Mouse (Mus musculus) hindbrain, embryonic 15.5 days (tissue): ENCODE measurements around the gene Nfic. TPM values are rescaled to one million over a fixed set of nuclear protein-coding genes. Genes with fewer than 3 reads are reported as not detected.

Experiments
- ATAC-seq: fragments of 200-750 bp; cut with Nextera tagmentation; 2 replicates; pipeline ENCODE4 v1.8.0; 2017; ENCODE audit warnings: low read depth, moderate number of reproducible peaks, moderate TSS enrichment; ENCODE audit not compliant: low FRiP score
- H3K27ac ChIP-seq: fragments of 300-500 bp; sonication (generic); replicated peaks from 2 replicates; pipeline ENCODE4 v1.5.1; 2015; ENCODE audit warnings: mild to moderate bottlenecking, inconsistent platforms
- H3K27me3 ChIP-seq: fragments of 300-500 bp; sonication (generic); 2 replicates; pipeline ENCODE4 v1.6.1; 2015; ENCODE audit warnings: control low read depth, inconsistent platforms
- H3K36me3 ChIP-seq: fragments of 300-500 bp; sonication (generic); 2 replicates; pipeline ENCODE4 v1.6.1; 2015; ENCODE audit warnings: control low read depth, inconsistent platforms
- H3K4me1 ChIP-seq: fragments of 300-500 bp; sonication (generic); replicated peaks from 2 replicates; pipeline ENCODE4 v1.6.1; 2015; ENCODE audit warnings: control low read depth, inconsistent platforms
- H3K4me2 ChIP-seq: fragments of 300-500 bp; sonication (generic); 2 replicates; pipeline ENCODE4 v1.6.1; 2015; ENCODE audit warnings: moderate library complexity, mild to moderate bottlenecking, inconsistent platforms
- H3K4me3 ChIP-seq: fragments of 300-500 bp; sonication (generic); 2 replicates; pipeline ENCODE4 v1.5.1; 2015; ENCODE audit warnings: mild to moderate bottlenecking, inconsistent platforms
- H3K9ac ChIP-seq: fragments of 300-500 bp; sonication (generic); 2 replicates; pipeline ENCODE4 v1.6.1; 2015; ENCODE audit warnings: inconsistent platforms
- H3K9me3 ChIP-seq: fragments of 300-500 bp; sonication (generic); 2 replicates; pipeline ENCODE4 v1.6.1; 2016; ENCODE audit warnings: control low read depth, inconsistent platforms
- WGBS: fragments of 180-500 bp; shearing (Covaris S2); methylation state at CpG from one replicate; pipeline ENCODE4 v1.1.7; 2015; 5-methylcytosine and 5-hydroxymethylcytosine counted together
- polyA plus RNA-seq: library from polyadenylated mRNA; unstranded; fragments of >200 nt; fragmentation: Nextera tagmentation; extraction: Ambion mirVana; gene quantifications from 2 replicates; pipeline ENCODE4 v1.2.1, GENCODE M21; 2015

The Nfic gene
- polyA plus RNA-seq, 1 experiment from 2014 or later: 26.6 TPM

DNA sequence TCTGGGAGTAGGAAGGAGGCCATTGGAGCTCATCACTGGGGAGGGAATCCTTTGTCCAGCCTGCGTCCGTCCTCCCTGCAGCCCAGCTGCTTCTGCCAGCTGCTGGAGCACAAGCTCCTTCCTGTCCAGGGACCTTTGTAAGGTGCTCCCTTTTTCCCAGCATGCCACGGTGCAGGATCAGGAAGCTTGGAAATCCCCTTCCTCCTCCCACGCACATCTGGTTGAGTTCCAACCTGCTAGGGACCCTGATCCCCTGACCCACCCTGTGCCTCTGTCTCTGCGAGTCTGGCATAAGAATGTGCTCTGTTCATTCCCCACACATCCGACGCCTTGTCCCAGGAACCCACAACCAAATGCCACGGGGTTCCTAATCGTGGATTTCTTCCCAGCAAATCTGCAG is 44.5 kb downstream of the Nfic start:
- peaks cover 86% of the 10 kb centered on the region for H3K4me1 ChIP-seq
- 68% methylated on average over 9 of the region's 9 CpGs for WGBS
- H3K4me2 ChIP-seq: no peak overlapping the region
- no peak overlapping the region for H3K4me3 ChIP-seq
- no peaks in the 10 kb centered on the region for H3K9me3 ChIP-seq
- no peak overlapping the region for H3K9ac ChIP-seq
- peaks cover 12% of the 10 kb centered on the region for H3K36me3 ChIP-seq
- H3K27ac ChIP-seq: peak overlapping the region; percentile 75
- ATAC-seq: no peak
- peaks cover 9% of the 10 kb centered on the region; the same call in 1 of the 2 replicates for H3K27me3 ChIP-seq

DNA sequence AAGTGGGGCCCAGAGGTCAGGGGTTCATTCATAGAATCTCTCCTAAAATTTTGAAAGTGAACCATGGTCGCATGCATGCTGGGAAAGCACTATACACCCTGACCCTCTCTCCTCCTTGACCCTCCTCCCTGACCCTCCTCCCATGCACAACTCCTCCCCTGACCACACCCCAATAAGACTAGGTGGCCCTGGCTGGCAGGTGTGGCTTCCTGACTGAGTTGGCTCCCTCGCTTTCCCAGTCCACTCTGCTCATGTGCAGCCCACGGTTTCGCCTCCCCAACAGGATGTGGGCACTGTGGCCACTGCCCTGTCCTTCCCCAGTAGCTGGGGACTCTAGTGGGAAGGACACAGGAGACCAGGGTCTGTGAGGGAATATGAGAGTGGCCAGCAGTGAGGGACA is 45.1 kb downstream of the Nfic start:
- no peak for ATAC-seq
- WGBS: 70% methylated on average over 4 of the region's 4 CpGs
- Histone ChIP-seq H3K27me3 (peaks cover 9% of the 10 kb centered on the region; the same call in 1 of the 2 replicates), H3K36me3 (peaks cover 18% of the 10 kb centered on the region), H3K9ac (no peak overlapping the region), H3K9me3 (no peaks in the 10 kb centered on the region), H3K4me2 (no peak overlapping the region), H3K4me1 (peaks cover 80% of the 10 kb centered on the region), H3K27ac (peak overlapping the region; percentile 75; the same call in 1 of the 2 replicates), H3K4me3 (no peak overlapping the region)

DNA sequence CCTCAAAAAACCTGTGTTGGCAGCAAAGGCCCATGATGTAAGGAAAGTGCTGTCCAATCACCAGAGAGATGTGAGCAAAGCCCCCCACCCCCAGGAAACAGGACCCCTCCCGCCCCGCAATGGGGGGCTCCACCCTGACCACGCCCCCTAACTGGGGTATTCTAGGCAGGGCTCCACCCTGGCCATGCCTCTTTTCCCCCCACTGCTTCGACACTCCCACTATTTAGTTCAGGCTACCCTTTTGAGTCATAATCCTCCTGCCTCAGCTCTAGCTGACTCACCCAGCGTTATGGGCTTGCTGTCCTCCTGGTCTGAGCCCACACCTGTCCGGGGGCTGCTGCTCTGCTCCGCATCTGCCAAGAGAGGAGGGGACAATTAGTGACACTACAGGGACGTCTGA is 46.1 kb downstream of the Nfic start:
- Histone ChIP-seq H3K9ac (no peak overlapping the region), H3K4me2 (no peak overlapping the region), H3K27me3 (peaks cover 9% of the 10 kb centered on the region; the same call in 1 of the 2 replicates), H3K4me3 (no peak overlapping the region), H3K4me1 (peaks cover 74% of the 10 kb centered on the region), H3K9me3 (no peaks in the 10 kb centered on the region), H3K36me3 (peaks cover 25% of the 10 kb centered on the region), H3K27ac (0 out of 2 replicates have a peak overlapping the region, but pooled peaks have one; percentile 22)
- 19% methylated on average over 8 of the region's 8 CpGs for WGBS
- no peak for ATAC-seq

DNA sequence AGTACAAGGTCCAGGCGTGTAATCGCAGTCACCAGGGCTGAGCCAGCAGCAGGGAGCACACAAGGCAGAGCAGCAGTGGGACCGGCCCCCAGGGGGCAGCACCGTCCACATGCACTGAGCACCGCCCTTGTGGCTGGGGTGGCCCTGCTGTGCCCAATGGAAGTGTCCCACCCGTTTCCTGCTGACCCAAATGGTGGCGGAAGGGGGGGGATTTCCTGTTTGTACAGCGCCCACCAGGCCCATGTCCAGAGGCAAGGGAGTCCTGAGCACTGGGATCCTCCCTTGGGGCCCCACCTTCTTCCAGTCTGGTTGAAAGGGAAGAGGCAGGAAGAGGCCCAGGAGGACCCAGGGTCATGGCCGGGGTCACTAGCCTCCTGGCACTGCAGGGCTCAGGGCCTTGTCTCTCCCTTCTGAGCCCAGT is 46.6 kb downstream of the Nfic start:
- Histone ChIP-seq H3K9me3 (no peaks in the 10 kb centered on the region), H3K36me3 (peaks cover 29% of the 10 kb centered on the region), H3K4me3 (no peak overlapping the region), H3K4me2 (no peak overlapping the region), H3K4me1 (peaks cover 70% of the 10 kb centered on the region), H3K9ac (no peak overlapping the region), H3K27ac (no peak overlapping the region), H3K27me3 (peaks cover 9% of the 10 kb centered on the region; the same call in 1 of the 2 replicates)
- no peak for ATAC-seq
- WGBS: 19% methylated on average over 9 of the region's 9 CpGs

DNA sequence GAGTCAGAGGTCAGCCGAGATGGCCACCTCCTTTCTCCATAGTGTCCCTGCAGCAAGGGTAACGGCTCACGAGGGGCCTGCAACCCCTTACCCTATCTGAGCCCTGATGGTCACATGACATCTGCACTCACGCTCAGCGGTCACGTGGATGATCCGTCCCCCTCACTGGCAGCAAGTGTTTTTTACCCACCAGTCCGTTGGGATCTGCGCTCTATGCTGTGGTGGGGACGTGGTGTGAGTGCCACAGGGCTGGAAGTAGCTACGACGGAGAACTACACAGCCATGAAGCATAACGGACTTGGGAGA is 47.1 kb downstream of the Nfic start:
- WGBS: 48% methylated on average over 13 of the region's 13 CpGs
- Histone ChIP-seq H3K27me3 (peaks cover 9% of the 10 kb centered on the region; the same call in 1 of the 2 replicates), H3K9me3 (no peaks in the 10 kb centered on the region), H3K9ac (no peak overlapping the region), H3K4me1 (peaks cover 69% of the 10 kb centered on the region), H3K4me2 (no peak overlapping the region), H3K27ac (no peak overlapping the region), H3K36me3 (peaks cover 29% of the 10 kb centered on the region), H3K4me3 (no peak overlapping the region)
- ATAC-seq: no peak

DNA sequence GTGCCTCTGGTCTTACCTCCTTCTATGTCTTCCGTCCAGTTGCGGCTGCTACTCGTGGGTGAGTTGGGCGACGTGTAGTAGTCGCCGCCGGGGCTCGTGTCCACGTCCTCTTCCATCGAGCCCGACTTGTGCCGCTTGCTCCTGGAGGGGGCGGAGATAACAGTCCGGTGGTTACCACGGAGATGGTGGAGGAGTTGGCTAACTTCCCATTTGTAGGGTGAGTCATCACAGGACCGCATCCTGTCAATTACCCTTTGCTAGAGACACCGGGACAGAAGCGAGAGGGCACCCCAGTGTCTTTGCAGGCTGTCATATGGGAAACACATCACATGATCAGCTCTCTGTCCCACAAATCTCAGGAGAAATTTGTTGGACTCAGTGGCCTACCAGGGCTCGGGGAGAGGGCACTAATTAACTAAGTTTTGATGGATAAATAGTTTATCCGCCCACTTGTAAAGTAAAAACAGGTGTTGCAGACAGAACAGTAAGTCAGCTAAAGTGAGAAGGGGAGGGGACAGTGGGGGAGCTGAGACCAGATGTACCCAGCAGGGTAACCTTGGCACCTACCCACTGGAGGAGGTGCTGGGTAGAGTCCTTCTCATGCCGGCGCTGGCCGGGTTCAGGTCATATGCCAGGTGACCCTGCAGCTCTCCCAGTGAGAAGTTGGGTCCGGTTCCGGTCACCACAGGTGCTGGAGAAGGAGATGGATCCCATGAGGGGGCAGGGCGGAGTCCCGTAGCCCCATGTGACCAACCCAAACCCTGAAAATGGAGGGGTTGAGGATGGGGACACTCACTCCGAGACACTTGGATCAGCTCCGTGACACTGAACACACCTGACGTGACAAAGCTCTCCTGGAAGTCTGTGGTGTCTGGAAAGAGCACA is 47.7 kb downstream of the Nfic start:
- H3K9me3 ChIP-seq: no peaks in the 10 kb centered on the region
- H3K4me2 ChIP-seq: peak overlapping the region; percentile 36
- WGBS: 27% methylated on average over 31 of the region's 31 CpGs
- peaks cover 69% of the 10 kb centered on the region for H3K4me1 ChIP-seq
- H3K9ac ChIP-seq: 0 out of 2 replicates have a peak overlapping the region, but pooled peaks have one; percentile 21
- peaks cover 29% of the 10 kb centered on the region for H3K36me3 ChIP-seq
- H3K27me3 ChIP-seq: peaks cover 9% of the 10 kb centered on the region; the same call in 1 of the 2 replicates
- H3K27ac ChIP-seq: peak overlapping the region; percentile 28; the same call in 1 of the 2 replicates
- peak overlapping the region; percentile 17; the same call in 1 of the 2 replicates for H3K4me3 ChIP-seq
- no peak for ATAC-seq

DNA sequence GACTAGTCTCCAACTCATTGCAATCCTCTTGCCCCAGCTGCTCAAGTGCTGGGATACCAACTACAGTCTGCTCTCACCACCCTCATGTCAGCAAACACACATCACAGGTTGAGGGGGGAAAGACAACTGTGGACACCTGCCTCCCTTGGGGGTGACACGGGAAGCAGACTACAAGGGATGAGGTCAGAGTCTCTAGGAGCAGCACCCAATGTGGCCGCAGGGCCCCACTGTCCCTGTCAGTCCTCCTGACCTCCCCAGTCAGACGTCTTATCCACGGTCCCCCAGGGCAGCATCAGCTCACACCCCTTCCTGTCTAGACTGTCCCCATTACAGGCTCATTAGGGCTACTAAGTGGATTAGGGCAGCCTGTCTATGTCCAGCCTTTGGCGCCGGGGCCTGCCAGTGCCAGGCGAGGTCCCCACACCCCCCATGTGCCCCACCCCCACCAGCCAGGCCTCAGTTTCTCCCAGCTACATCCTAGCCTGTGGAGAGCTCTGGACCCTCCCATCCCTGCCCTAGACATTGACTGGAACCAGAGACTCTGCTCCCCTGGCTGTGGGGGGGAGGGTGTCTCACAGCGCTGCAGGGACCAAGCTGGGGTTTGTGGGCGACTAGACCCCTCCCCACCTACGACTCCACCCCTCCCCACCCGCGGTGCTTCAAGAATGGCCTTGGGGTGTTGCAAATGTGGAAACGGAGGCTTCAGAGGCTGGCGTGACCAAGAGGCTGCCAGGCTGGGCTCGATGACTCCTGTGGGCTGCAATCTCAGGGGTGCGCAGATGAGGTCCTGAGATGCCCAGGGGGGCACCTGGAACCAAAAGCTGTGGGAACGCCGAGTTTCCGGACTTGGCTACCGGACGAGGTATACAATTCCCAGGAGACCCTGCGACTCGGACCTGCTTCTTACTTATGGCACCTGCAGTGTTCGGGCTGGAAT is 48.7 kb downstream of the Nfic start:
- 0 out of 2 replicates have a peak overlapping the region, but pooled peaks have one; percentile 21 for H3K9ac ChIP-seq
- H3K4me3 ChIP-seq: peak overlapping the region; percentile 17; the same call in 1 of the 2 replicates
- peaks cover 70% of the 10 kb centered on the region for H3K4me1 ChIP-seq
- peaks cover 9% of the 10 kb centered on the region; the same call in 1 of the 2 replicates for H3K27me3 ChIP-seq
- peak overlapping the region; percentile 28; the same call in 1 of the 2 replicates for H3K27ac ChIP-seq
- ATAC-seq: no peak
- 30% methylated on average over 24 of the region's 24 CpGs for WGBS
- peaks cover 29% of the 10 kb centered on the region for H3K36me3 ChIP-seq
- H3K9me3 ChIP-seq: no peaks in the 10 kb centered on the region
- peak overlapping the region; percentile 36 for H3K4me2 ChIP-seq

DNA sequence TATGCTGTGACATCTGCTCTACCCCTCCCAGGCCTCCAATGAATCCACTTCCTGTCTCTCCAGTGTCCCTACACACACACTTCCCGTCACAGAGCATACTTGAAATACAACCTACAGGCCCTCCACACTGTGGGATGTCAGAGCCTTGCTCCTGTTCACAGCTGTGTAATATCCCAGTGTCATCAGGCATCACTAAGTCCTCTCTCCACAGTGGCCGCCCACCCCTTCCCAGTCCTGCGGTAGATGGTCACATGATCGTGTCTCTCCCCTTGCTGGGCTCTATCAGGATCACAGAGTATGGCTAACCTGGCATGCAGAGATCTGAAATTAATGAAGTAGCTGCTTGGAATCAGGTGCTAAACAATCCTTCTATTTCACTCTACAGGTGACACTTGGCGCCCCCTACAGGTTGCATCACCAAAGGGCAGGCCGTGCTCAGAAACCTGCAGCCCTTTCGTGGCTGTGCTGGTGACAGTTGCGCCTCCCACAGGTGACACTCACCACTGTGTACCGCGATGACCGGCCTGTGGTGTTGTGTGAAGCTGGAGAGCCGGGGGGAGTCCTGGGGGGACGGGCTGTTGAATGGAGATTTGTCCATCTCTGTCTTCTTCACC is 49.7 kb downstream of the Nfic start:
- Histone ChIP-seq H3K4me2 (no peak overlapping the region), H3K27me3 (peaks cover 9% of the 10 kb centered on the region; the same call in 1 of the 2 replicates), H3K27ac (no peak overlapping the region), H3K36me3 (peaks cover 29% of the 10 kb centered on the region), H3K9ac (no peak overlapping the region), H3K4me1 (peaks cover 69% of the 10 kb centered on the region), H3K4me3 (no peak overlapping the region), H3K9me3 (no peaks in the 10 kb centered on the region)
- ATAC-seq: no peak
- 46% methylated on average over 13 of the region's 13 CpGs for WGBS

DNA sequence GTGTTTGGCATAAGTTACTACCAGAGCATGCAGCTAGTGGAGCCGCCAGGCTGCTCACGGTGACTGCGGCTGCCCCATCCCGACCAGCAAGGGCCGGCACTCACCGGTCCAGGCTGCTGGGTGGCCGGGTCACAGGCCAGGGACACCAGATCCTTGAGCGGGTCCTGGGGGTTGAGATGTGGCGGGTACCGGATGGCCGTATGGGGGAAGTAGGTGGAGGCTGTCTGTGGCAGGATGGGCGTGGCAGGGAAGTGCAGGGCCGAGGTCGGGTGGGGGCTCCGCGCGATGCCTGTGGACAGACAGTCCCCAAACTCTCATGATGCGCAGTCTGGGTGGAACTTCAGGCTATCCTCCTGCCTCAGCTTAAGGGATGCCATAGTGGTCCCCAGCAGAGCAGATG is 50.7 kb downstream of the Nfic start:
- 54% methylated on average over 18 of the region's 18 CpGs for WGBS
- H3K4me2 ChIP-seq: no peak overlapping the region; the same call in 1 of the 2 replicates
- H3K9ac ChIP-seq: no peak overlapping the region
- no peak overlapping the region for H3K27ac ChIP-seq
- peaks cover 9% of the 10 kb centered on the region; the same call in 1 of the 2 replicates for H3K27me3 ChIP-seq
- no peak overlapping the region for H3K4me3 ChIP-seq
- peaks cover 69% of the 10 kb centered on the region for H3K4me1 ChIP-seq
- no peak for ATAC-seq
- H3K9me3 ChIP-seq: no peaks in the 10 kb centered on the region
- peaks cover 29% of the 10 kb centered on the region for H3K36me3 ChIP-seq

DNA sequence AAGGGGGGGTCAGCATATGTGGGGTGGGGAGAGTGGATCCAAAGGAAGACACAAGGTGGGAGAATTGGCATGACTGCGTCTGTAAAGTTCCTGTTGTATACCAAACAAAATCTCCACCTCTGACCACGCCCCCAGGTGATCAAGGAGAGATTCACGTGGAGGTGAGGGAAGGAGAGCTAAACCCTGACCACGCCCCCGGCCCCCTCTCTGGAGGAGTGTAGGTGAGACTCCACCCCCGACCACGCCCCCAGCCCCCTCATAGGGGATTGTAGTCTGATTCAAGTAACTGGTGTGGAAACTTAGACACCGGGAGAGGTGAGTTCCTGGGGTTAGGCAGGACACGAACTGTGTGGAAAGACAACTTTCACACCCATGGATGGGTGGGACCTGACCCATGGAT is 51.4 kb downstream of the Nfic start:
- H3K36me3 ChIP-seq: peaks cover 29% of the 10 kb centered on the region

DNA sequence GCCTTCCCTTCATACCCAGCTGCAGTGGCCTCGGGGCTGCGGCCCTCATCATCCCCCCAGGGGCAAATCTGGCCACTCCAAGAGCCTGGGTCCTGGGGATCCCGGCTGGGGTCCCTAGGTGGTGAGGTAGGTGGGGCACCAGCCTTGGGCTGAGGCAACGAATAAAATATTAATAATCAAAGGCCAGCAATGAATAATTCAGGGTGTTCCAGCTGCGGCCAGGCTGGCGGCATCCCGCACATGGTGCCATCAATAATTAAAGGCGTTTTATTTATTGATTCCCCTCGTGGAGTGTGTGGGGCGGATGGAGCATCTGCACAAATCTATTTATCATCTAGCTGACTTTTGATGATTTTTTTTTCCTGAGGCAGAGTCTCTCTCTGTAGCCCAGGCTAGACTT is 51.9 kb downstream of the Nfic start:
- no peaks in the 10 kb centered on the region for H3K9me3 ChIP-seq
- no peak overlapping the region for H3K4me3 ChIP-seq
- 42% methylated on average over 10 of the region's 10 CpGs for WGBS
- H3K4me2 ChIP-seq: no peak overlapping the region
- no peak overlapping the region for H3K9ac ChIP-seq
- H3K27me3 ChIP-seq: peaks cover 9% of the 10 kb centered on the region; the same call in 1 of the 2 replicates
- peaks cover 61% of the 10 kb centered on the region for H3K4me1 ChIP-seq
- ATAC-seq: no peak
- peak overlapping the region; percentile 80; the same call in 1 of the 2 replicates for H3K27ac ChIP-seq
- H3K36me3 ChIP-seq: peaks cover 29% of the 10 kb centered on the region

More for the DNA sequence above, 51.4 kb downstream of the Nfic start:
- 22% methylated on average over 9 of the region's 9 CpGs for WGBS
- Histone ChIP-seq H3K9me3 (no peaks in the 10 kb centered on the region), H3K9ac (no peak overlapping the region), H3K4me1 (peaks cover 63% of the 10 kb centered on the region), H3K4me2 (no peak overlapping the region), H3K27me3 (peaks cover 9% of the 10 kb centered on the region; the same call in 1 of the 2 replicates), H3K27ac (no peak overlapping the region), H3K4me3 (no peak overlapping the region)
- no peak for ATAC-seq
